Mouse (Mus musculus): ENCODE results near the gene Aaas.

DNA sequence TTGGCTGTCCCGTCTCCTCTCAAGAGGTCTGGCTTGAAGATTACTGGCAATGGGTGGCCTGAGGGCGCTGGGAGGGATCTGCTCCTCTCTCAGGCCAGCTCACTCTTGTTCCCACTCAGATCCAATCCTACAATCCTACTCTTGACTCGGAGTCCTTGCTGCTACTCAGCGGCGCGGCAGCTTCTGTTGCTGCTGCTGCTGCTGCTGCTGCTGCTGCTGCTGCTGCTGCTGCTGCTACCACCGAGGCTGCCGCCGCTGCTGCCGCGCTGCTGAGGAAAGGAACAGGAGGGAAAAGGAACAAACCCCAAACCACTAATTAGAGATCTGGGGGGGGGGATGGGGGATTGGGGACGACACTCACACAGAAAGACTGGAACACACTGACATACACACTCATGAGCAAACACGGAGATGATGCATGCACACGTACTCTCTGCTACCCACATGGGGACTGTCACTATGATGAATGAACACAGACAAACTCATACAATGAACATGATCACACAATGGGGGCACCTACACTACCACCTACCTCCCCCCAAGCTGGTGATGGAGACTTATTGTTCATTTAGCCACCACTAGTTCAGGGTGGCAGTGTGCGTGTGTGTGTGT lies 16.3 kb upstream of the Aaas start, which contains the start of gene Sp7:
- no peak for TF ChIP-seq CTCF (IDR thresholded peaks at IDR 0.05)
- no peak for TF ChIP-seq EP300 (IDR thresholded peaks at IDR 0.05; ENCODE audit: insufficient read depth, low read depth, low read length)
